Mouse (Mus musculus): ENCODE results near the gene Gdf11.

Gdf11 gene

GRCm38 (mm10) chr10:128891296-128892094 is at the start of gene Gdf11:
Gdf11 (minus strand) TSS chr10:128891718.
- in situ Hi-C loops (cut with MboI; ENCODE audit: low sequenced_read_pairs) = loop anchor here (5.0 kb wide), 1 partner anchor 49 kb away; no protein-coding TSS in a partner anchor

GRCm38 (mm10) chr10:128940475-128941061 is 49.0 kb upstream of the Gdf11 start:
- in situ Hi-C loops (cut with MboI; ENCODE audit: low sequenced_read_pairs) = no loop called here

- in situ Hi-C loops (cut with MboI; ENCODE audit: low sequenced_read_pairs) = no loop called here
These were observed 47.5 kb upstream of the Gdf11 start for GRCm38 (mm10) chr10:128938974-128939373.

GRCm38 (mm10) chr10:128938457-128938856 is 46.9 kb upstream of the Gdf11 start:
- in situ Hi-C loops (cut with MboI; ENCODE audit: low sequenced_read_pairs) = no loop called here

GRCm38 (mm10) chr10:128937756-128938390 is 46.4 kb upstream of the Gdf11 start:
- in situ Hi-C loops (cut with MboI; ENCODE audit: low sequenced_read_pairs) = no loop called here

- in situ Hi-C loops (cut with MboI; ENCODE audit: low sequenced_read_pairs) = no loop called here
These were observed 44.4 kb upstream of the Gdf11 start for GRCm38 (mm10) chr10:128935826-128936440.

- in situ Hi-C loops (cut with MboI; ENCODE audit: low sequenced_read_pairs) = no loop called here
These were observed 43.7 kb upstream of the Gdf11 start for GRCm38 (mm10) chr10:128934997-128935787.

- in situ Hi-C loops (cut with MboI; ENCODE audit: low sequenced_read_pairs) = no loop called here
These were observed 42.6 kb upstream of the Gdf11 start for GRCm38 (mm10) chr10:128933976-128934721.

- in situ Hi-C loops (cut with MboI; ENCODE audit: low sequenced_read_pairs) = no loop called here
These were observed 42.1 kb upstream of the Gdf11 start, which contains the start of gene Itga7 for GRCm38 (mm10) chr10:128933574-128933973. Itga7 (plus strand) TSS chr10:128933818.

- in situ Hi-C loops (cut with MboI; ENCODE audit: low sequenced_read_pairs) = no loop called here
These were observed 39.9 kb upstream of the Gdf11 start for GRCm38 (mm10) chr10:128931441-128931840.

- in situ Hi-C loops (cut with MboI; ENCODE audit: low sequenced_read_pairs) = no loop called here
These were observed 38.3 kb upstream of the Gdf11 start for GRCm38 (mm10) chr10:128929638-128930378.

- in situ Hi-C loops (cut with MboI; ENCODE audit: low sequenced_read_pairs) = no loop called here
These were observed 36.8 kb upstream of the Gdf11 start for GRCm38 (mm10) chr10:128928356-128928755.

- in situ Hi-C loops (cut with MboI; ENCODE audit: low sequenced_read_pairs) = no loop called here
These were observed 32.4 kb upstream of the Gdf11 start, which contains the start of gene Bloc1s1 for GRCm38 (mm10) chr10:128923935-128924334. Bloc1s1 (minus strand) TSS chr10:128924035.

GRCm38 (mm10) chr10:128923013-128923691 is 31.6 kb upstream of the Gdf11 start:
- in situ Hi-C loops (cut with MboI; ENCODE audit: low sequenced_read_pairs) = no loop called here

- in situ Hi-C loops (cut with MboI; ENCODE audit: low sequenced_read_pairs) = no loop called here
These were observed 31.2 kb upstream of the Gdf11 start, which contains the start of gene Rdh5 for GRCm38 (mm10) chr10:128922822-128923012. Rdh5 (minus strand) TSS chr10:128922888.

- in situ Hi-C loops (cut with MboI; ENCODE audit: low sequenced_read_pairs) = no loop called here
These were observed 30.6 kb upstream of the Gdf11 start for GRCm38 (mm10) chr10:128921883-128922821.

- in situ Hi-C loops (cut with MboI; ENCODE audit: low sequenced_read_pairs) = no loop called here
These were observed 29.7 kb upstream of the Gdf11 start for GRCm38 (mm10) chr10:128921251-128921650.

- in situ Hi-C loops (cut with MboI; ENCODE audit: low sequenced_read_pairs) = no loop called here
These were observed 29.2 kb upstream of the Gdf11 start for GRCm38 (mm10) chr10:128920736-128921161.
